Mouse (Mus musculus) MEL (cell line): Measurements from ENCODE around the gene Ten1. TPM values are rescaled to one million over a fixed set of nuclear protein-coding genes. Genes with fewer than 3 reads are reported as not detected.
A peak's percentile ranks its signal among the peaks of the same experiment; 100 is the strongest.

Source experiments
- DNase-seq: peaks from one replicate; pipeline ENCODE4 v3.0.0; 2011; ENCODE audit warnings: low read depth, low spot score
- H3K27ac ChIP-seq: 2 replicates; pipeline ENCODE4 v1.5.1; 2012; ENCODE audit warnings: low read depth, mild to moderate bottlenecking, control low read depth, low read length, moderate library complexity; ENCODE audit not compliant: control insufficient read depth
- H3K27me3 ChIP-seq, 2 experiments: fragments of 150-350 bp in 1 of 2; sonication (generic) in 1 of 2; 2 replicates each; pipeline ENCODE4 v1.6.1; 2012; ENCODE audit warnings: low read length in 2 of 2, mild to moderate bottlenecking in 2 of 2, improper control_type of control experiment in 1 of 2, moderate library complexity in 1 of 2; ENCODE audit not compliant: insufficient read depth in 2 of 2, control insufficient read depth in 1 of 2
- H3K36me3 ChIP-seq, 2 experiments: 2 replicates each; pipeline ENCODE4 v1.6.1; 2012 to 2014; ENCODE audit warnings: low read length in 2 of 2, improper control_type of control experiment in 1 of 2, inconsistent platforms in 1 of 2, mild to moderate bottlenecking in 1 of 2; ENCODE audit not compliant: insufficient read depth in 2 of 2, control insufficient read depth in 1 of 2
- H3K4me1 ChIP-seq, 2 experiments: fragments of 150-350 bp in 1 of 2; sonication (generic) in 1 of 2; 2 replicates each; pipeline ENCODE4 v1.6.1; 2012; ENCODE audit warnings: low read length in 2 of 2, improper control_type of control experiment in 1 of 2, mild to moderate bottlenecking in 1 of 2; ENCODE audit not compliant: insufficient read depth in 2 of 2, control insufficient read depth in 1 of 2
- H3K4me3 ChIP-seq, 2 experiments: fragments of 150-350 bp in 1 of 2; sonication (generic) in 1 of 2; 2 replicates each; pipeline ENCODE4 v1.5.1; 2012; ENCODE audit warnings: low read depth in 2 of 2, low read length in 2 of 2, mild to moderate bottlenecking in 2 of 2, moderate library complexity in 2 of 2, control low read depth in 1 of 2, improper control_type of control experiment in 1 of 2; ENCODE audit not compliant: control insufficient read depth in 1 of 2, insufficient read depth in 1 of 2
- H3K79me2 ChIP-seq: 2 replicates; pipeline ENCODE4 v1.6.1; 2012; ENCODE audit warnings: mild to moderate bottlenecking, low read length, moderate library complexity; ENCODE audit not compliant: control insufficient read depth, poor library complexity, insufficient read depth
- H3K9ac ChIP-seq: 2 replicates; pipeline ENCODE4 v1.6.1; 2012; ENCODE audit warnings: low read depth, mild to moderate bottlenecking, control low read depth, low read length, moderate library complexity; ENCODE audit not compliant: control insufficient read depth, poor library complexity, severe bottlenecking
- H3K9me3 ChIP-seq: fragments of 150-350 bp; sonication (generic); replicated peaks from 2 replicates; pipeline ENCODE4 v1.6.1; 2012; ENCODE audit warnings: mild to moderate bottlenecking, low read length, improper control_type of control experiment, moderate library complexity; ENCODE audit not compliant: insufficient read depth
- CTCF ChIP-seq, 3 experiments: IDR thresholded peaks in 2 of 3; conservative IDR thresholded peaks in 1 of 3; 2 replicates each; pipeline ENCODE4 v1.5.1; 2011 to 2012; ENCODE audit warnings: low read length in 3 of 3, low read depth in 2 of 3, mild to moderate bottlenecking in 2 of 3, improper control_type of control experiment in 1 of 3, inconsistent platforms in 1 of 3, mixed read lengths in 1 of 3, moderate library complexity in 1 of 3; ENCODE audit not compliant: control insufficient read depth in 1 of 3, insufficient read depth in 1 of 3, poor library complexity in 1 of 3, severe bottlenecking in 1 of 3
- ELF1 ChIP-seq: IDR thresholded peaks from 2 replicates; pipeline ENCODE4 v1.6.1; 2014; ENCODE audit warnings: low read depth, mild to moderate bottlenecking, inconsistent platforms, low read length, improper control_type of control experiment, moderate library complexity
- ETS1 ChIP-seq: IDR thresholded peaks from 2 replicates; pipeline ENCODE4 v1.6.1; 2012; ENCODE audit warnings: low read depth, mild to moderate bottlenecking, inconsistent platforms, low read length, improper control_type of control experiment, moderate library complexity
- GATA1 ChIP-seq: IDR thresholded peaks from 2 replicates; pipeline ENCODE4 v1.6.1; 2011; ENCODE audit warnings: low read depth, low read length, improper control_type of control experiment
- HCFC1 ChIP-seq: IDR thresholded peaks from 2 replicates; pipeline ENCODE4 v1.6.1; 2012; ENCODE audit warnings: low read depth, mild to moderate bottlenecking, inconsistent platforms, low read length, improper control_type of control experiment, moderate library complexity
- JUND ChIP-seq: IDR thresholded peaks from 2 replicates; pipeline ENCODE4 v1.6.1; 2011; ENCODE audit warnings: low read depth, mild to moderate bottlenecking, improper control_type of control experiment, low read length
- KAT2A ChIP-seq: conservative IDR thresholded peaks from 2 replicates; pipeline ENCODE4 v1.6.1; 2012; ENCODE audit warnings: low read depth, low read length, improper control_type of control experiment, inconsistent platforms
- MAX ChIP-seq: IDR thresholded peaks from 2 replicates; pipeline ENCODE4 v1.6.1; 2011; ENCODE audit warnings: low read length, improper control_type of control experiment
- MYC ChIP-seq: IDR thresholded peaks from 2 replicates; pipeline ENCODE4 v1.6.1; 2011; ENCODE audit warnings: low read depth, mild to moderate bottlenecking, low read length, improper control_type of control experiment, moderate library complexity
- NELFE ChIP-seq: IDR thresholded peaks from 2 replicates; pipeline ENCODE4 v1.6.1; 2011; ENCODE audit warnings: low read depth, low read length, improper control_type of control experiment
- NRF1 ChIP-seq: IDR thresholded peaks from 2 replicates; pipeline ENCODE4 v1.6.1; 2014; ENCODE audit warnings: low read depth, mild to moderate bottlenecking, inconsistent platforms, low read length, improper control_type of control experiment, moderate library complexity; ENCODE audit not compliant: poor library complexity, insufficient read depth, severe bottlenecking
- POLR2A ChIP-seq, 2 experiments: IDR thresholded peaks; 2 replicates each; pipeline ENCODE4 v1.6.1; 2011 to 2012; ENCODE audit warnings: low read length in 2 of 2, mild to moderate bottlenecking in 2 of 2, control low read depth in 1 of 2, improper control_type of control experiment in 1 of 2, low read depth in 1 of 2, moderate library complexity in 1 of 2; ENCODE audit not compliant: control insufficient read depth in 1 of 2, insufficient read depth in 1 of 2, poor library complexity in 1 of 2
- POLR2AphosphoS2 ChIP-seq: IDR thresholded peaks from 2 replicates; pipeline ENCODE4 v1.6.1; 2011; ENCODE audit warnings: low read length, improper control_type of control experiment
- POLR2AphosphoS5 ChIP-seq: IDR thresholded peaks from 2 replicates; pipeline ENCODE4 v1.6.1; 2012; ENCODE audit warnings: low read depth, borderline replicate concordance, mild to moderate bottlenecking, inconsistent platforms, low read length, moderate library complexity, mixed read lengths
- RAD21 ChIP-seq: IDR thresholded peaks from 2 replicates; pipeline ENCODE4 v1.6.1; 2011; ENCODE audit warnings: mild to moderate bottlenecking, low read depth, low read length, improper control_type of control experiment
- SIN3A ChIP-seq: IDR thresholded peaks from 2 replicates; pipeline ENCODE4 v1.6.1; 2012; ENCODE audit warnings: low read length, improper control_type of control experiment, inconsistent platforms
- SMC3 ChIP-seq: IDR thresholded peaks from 2 replicates; pipeline ENCODE4 v1.6.1; 2011; ENCODE audit warnings: low read depth, low read length, improper control_type of control experiment
- TBP ChIP-seq: IDR thresholded peaks from 2 replicates; pipeline ENCODE4 v1.8.0; 2011; ENCODE audit warnings: low read depth, low read length, improper control_type of control experiment
- TCF12 ChIP-seq: IDR thresholded peaks from 2 replicates; pipeline ENCODE4 v1.6.1; 2014; ENCODE audit warnings: low read depth, mild to moderate bottlenecking, inconsistent platforms, low read length, improper control_type of control experiment, moderate library complexity
- UBTF ChIP-seq: IDR thresholded peaks from 2 replicates; pipeline ENCODE4 v1.6.1; 2012; ENCODE audit warnings: low read depth, mild to moderate bottlenecking, inconsistent platforms, low read length, improper control_type of control experiment, moderate library complexity, borderline replicate concordance; ENCODE audit not compliant: insufficient read depth
- USF2 ChIP-seq, 2 experiments: IDR thresholded peaks; 2 replicates each; pipeline ENCODE4 v1.6.1; 2011 to 2012; ENCODE audit warnings: improper control_type of control experiment in 2 of 2, low read length in 2 of 2, borderline replicate concordance in 1 of 2, inconsistent platforms in 1 of 2, low read depth in 1 of 2, mild to moderate bottlenecking in 1 of 2; ENCODE audit not compliant: insufficient read depth in 1 of 2
- ZC3H11A ChIP-seq: IDR thresholded peaks from 2 replicates; pipeline ENCODE4 v1.6.1; 2012; ENCODE audit warnings: low read depth, mild to moderate bottlenecking, inconsistent platforms, low read length, improper control_type of control experiment
- polyA plus RNA-seq, 2 experiments: library from polyadenylated mRNA; stranded (reverse) in 1 of 2; unstranded in 1 of 2; fragments of >175 nt in 1 of 2; fragments of >200 nt in 1 of 2; gene quantifications; 2 replicates each; pipeline versions ENCODE4 v1.2.1 to v1.2.4; 2012; ENCODE audit warnings: low replicate concordance in 2 of 2, low read depth in 1 of 2; ENCODE audit not compliant: insufficient read length in 2 of 2, insufficient read depth in 1 of 2, missing spikeins in 1 of 2
- total RNA-seq: library from RNA; depleted of rRNA; stranded (reverse); fragments of 300-350 nt; gene quantifications from 2 replicates; pipeline ENCODE4 v1.2.3, GENCODE M21; 2012

Gene Ten1
- total and polyA plus RNA-seq, 3 experiments = 60.8 to 66.9 TPM; not detected in 1

DNA sequence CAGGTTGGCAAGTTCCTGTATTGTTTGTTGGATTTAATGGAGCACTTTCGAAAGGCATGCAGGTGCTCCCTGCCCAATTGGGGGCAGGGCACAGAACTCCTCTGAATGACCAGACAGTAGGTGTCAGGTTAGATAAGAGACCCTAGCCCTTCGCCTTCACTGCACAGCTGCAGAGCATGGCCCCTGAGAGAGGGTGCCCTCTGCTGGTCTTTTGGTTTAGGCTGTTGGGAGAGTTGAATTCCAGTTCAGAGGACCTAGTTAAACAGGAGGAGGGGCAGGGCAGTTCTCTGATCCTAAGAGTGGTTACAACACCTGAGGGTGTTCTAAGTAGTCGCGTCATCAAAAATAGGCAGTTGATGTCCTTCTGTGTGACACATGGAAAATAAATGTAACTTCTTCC lies 21.2 kb downstream of the Ten1 start:
- no peaks in the 10 kb centered on the region for H3K9me3 ChIP-seq
- DNase-seq = peak; percentile 73
- H3K36me3 ChIP-seq = no peaks in the 10 kb centered on the region
- no peaks in the 10 kb centered on the region for H3K27me3 ChIP-seq
- H3K4me3 ChIP-seq = no peak overlapping the region
- TF ChIP-seq GATA1 = 0 out of 2 replicates have a peak, but pooled peaks have one; percentile 23
- no peak for TF ChIP-seq POLR2AphosphoS2
- peak; percentile 62 to 94 (median 90) for TF ChIP-seq CTCF (IDR thresholded peaks at IDR 0.05 in 2 of 3, conservative IDR thresholded peaks at IDR 0.05 in 1 of 3; ENCODE audit: control insufficient read depth in 1 of 3, insufficient read depth in 1 of 3, low read depth in 2 of 3, low read length in 3 of 3, poor library complexity in 1 of 3, severe bottlenecking in 1 of 3)
- TF ChIP-seq NRF1 = peak; percentile 78
- TF ChIP-seq SIN3A = peak; percentile 24; the same call in 1 of the 2 replicates
- TF ChIP-seq MAX = no peak
- 0 out of 2 replicates have a peak, but pooled peaks have one; percentile 20 for TF ChIP-seq TCF12
- TF ChIP-seq POLR2A (IDR thresholded peaks at IDR 0.05; ENCODE audit: control insufficient read depth in 1 of 2, insufficient read depth in 1 of 2, low read depth in 1 of 2, low read length in 2 of 2, poor library complexity in 1 of 2) = no peak
- peak; percentile 81 for TF ChIP-seq ZC3H11A
- TF ChIP-seq HCFC1 = peak; percentile 61
- TF ChIP-seq RAD21 = peak; percentile 74
- TF ChIP-seq MYC = 0 out of 2 replicates have a peak, but pooled peaks have one; percentile 52
- peak; percentile 94 for TF ChIP-seq SMC3
- no peak for TF ChIP-seq USF2 (IDR thresholded peaks at IDR 0.05; ENCODE audit: borderline replicate concordance in 1 of 2, insufficient read depth in 1 of 2, low read depth in 1 of 2, low read length in 2 of 2)
- no peak for TF ChIP-seq KAT2A
- 0 out of 2 replicates have a peak, but pooled peaks have one; percentile 37 for TF ChIP-seq ELF1
- H3K79me2 ChIP-seq = no peaks in the 10 kb centered on the region
- no peak overlapping the region for H3K9ac ChIP-seq
- H3K4me1 ChIP-seq = peaks cover 0 to 13% of the 10 kb centered on the region in 2 experiments; a peak in 1 of 4 replicates
- no peak overlapping the region for H3K27ac ChIP-seq

DNA sequence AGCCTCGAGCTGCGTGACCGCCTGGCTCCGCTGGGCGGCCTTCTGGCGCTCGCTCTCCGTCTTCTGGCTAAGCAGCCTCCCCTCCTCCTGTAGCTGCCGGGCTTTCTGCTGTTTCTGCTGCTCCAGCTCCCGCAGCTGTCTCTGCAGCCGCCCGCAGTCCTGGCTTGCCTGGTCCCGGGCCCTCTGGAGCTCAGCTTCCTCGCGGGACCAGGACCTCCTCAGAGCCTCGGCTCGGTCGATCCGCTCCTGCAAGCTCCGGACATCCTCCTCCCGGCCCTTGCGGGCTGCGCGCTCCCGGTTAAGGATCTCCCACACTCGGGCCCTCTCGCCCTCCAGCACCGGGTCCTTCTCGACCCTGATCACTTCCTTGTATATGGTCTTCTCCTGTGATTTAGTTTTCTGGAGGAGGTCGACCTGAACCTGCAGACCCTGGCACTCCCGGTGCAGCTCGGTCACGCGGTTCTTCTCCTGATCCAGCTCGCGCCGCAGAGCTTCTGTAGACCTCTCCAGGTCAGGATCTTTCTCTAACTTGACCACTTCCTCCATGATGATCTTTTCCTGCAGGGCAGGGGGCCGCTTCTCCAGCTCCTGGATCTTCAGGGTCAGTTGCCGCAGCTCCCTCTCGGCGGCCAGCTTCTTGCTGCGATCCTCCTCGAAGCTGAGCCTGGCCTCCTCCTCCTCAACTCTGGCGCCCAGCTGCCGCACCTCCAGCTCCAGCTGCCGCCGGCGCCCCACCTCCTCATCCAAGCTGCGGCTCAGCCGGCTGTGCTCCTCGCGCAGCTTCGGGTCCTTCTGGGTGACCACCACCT lies 23.5 kb downstream of the Ten1 start:
- Histone ChIP-seq H3K27ac (no peak overlapping the region), H3K4me3 (no peak overlapping the region), H3K36me3 (no peaks in the 10 kb centered on the region), H3K4me1 (peaks cover 0 to 13% of the 10 kb centered on the region in 2 experiments; a peak in 1 of 4 replicates), H3K9me3 (no peaks in the 10 kb centered on the region), H3K27me3 (no peaks in the 10 kb centered on the region), H3K79me2 (no peaks in the 10 kb centered on the region), H3K9ac (no peak overlapping the region)
- TF ChIP-seq TBP (no peak), NELFE (no peak), ETS1 (no peak), POLR2AphosphoS2 (no peak), POLR2AphosphoS5 (no peak), RAD21 (no peak), USF2 (IDR thresholded peaks at IDR 0.05; ENCODE audit: borderline replicate concordance in 1 of 2, insufficient read depth in 1 of 2, low read depth in 1 of 2, low read length in 2 of 2) (no peak), JUND (no peak), HCFC1 (no peak), GATA1 (no peak), ELF1 (no peak), MYC (no peak), UBTF (no peak)
- DNase-seq = no peak
